8 mouse cellular contexts compared by ENCODE assay signal in the genomic region with DNA sequence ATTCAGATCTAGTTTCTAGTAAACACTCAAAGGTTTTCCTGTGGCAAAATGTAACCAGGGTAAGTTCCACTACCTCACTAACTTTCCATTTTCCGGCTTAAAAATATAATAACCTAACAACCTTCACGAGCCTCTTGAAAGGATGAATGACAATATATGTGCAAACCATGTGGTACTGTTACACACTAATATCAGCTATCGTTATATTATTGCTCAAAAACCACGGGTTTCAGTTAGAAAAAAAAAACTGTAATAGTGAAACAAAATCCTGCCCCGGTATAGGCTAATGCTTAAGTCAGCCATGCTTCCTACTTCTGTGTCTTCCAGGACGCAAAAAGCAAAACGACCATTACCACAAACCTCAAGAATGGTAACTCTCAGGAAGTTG. TPM values are rescaled to one million over a fixed set of nuclear protein-coding genes. Genes with fewer than 3 reads are reported as not detected.
DNase-seq lines count a peak whose midpoint lies in the region; ATAC-seq and TF ChIP-seq lines count a peak whose summit lies in the region.

No protein-coding gene starts in this region.

- DNase-seq in gastrocnemius, adult 2 months = no peak
- DNase-seq in gastrocnemius, postnatal 14 days = no peak
- no peak for DNase-seq in forebrain, embryonic 14.5 days (ENCODE audit: low spot score)
- no peak for DNase-seq in urinary bladder, postnatal 36 days (ENCODE audit: low spot score in 2 of 2)
- DNase-seq in embryo, embryonic 10 days (ENCODE audit: low spot score) = no peak
- DNase-seq in thymus, postnatal 25 days = no peak

- intact Hi-C loops in gastrocnemius, adult 2 months (cut with DNase I) = no loop called here
- intact Hi-C loops in gastrocnemius, postnatal 14 days (cut with DNase I; ENCODE audit: low total_unique reads) = no loop called here

- peak overlapping the region; percentile 95 for H3ac ChIP-seq in C2C12 (ENCODE audit: control insufficient read depth, insufficient read length, low read depth)

- H3K27ac ChIP-seq in gastrocnemius, adult 2 months = peak overlapping the region; percentile 96
- peak overlapping the region; percentile 80; the same call in 1 of the 2 replicates for H3K27ac ChIP-seq in forebrain, embryonic 14.5 days (ENCODE audit: low read depth, low read length)
- H3K27ac ChIP-seq in liver, embryonic 15.5 days (replicated peaks) = peak overlapping the region; percentile 88

- peak overlapping the region; percentile 89 for H3K9ac ChIP-seq in forebrain, embryonic 14.5 days (ENCODE audit: low read length)
- peak overlapping the region; percentile 80 for H3K9ac ChIP-seq in liver, embryonic 15.5 days

- peak overlapping the region; percentile 100 for H3K4me3 ChIP-seq in gastrocnemius, adult 2 months
- H3K4me3 ChIP-seq in C2C12 (ENCODE audit: insufficient read depth, poor library complexity, severe bottlenecking) = peak overlapping the region; percentile 93
- H3K4me3 ChIP-seq in forebrain, embryonic 14.5 days (ENCODE audit: low read depth, low read length) = peak overlapping the region; percentile 90
- peak overlapping the region; percentile 94 for H3K4me3 ChIP-seq in liver, embryonic 15.5 days (replicated peaks)

- no peaks in the 10 kb centered on the region for H3K36me3 ChIP-seq in C2C12 (ENCODE audit: control insufficient read depth, insufficient read depth)
- H3K36me3 ChIP-seq in forebrain, embryonic 14.5 days (ENCODE audit: control insufficient read depth, insufficient read depth, low read length) = no peaks in the 10 kb centered on the region
- H3K36me3 ChIP-seq in liver, embryonic 15.5 days (replicated peaks) = no peaks in the 10 kb centered on the region

- H3K4me2 ChIP-seq in forebrain, embryonic 14.5 days (ENCODE audit: low read length) = peak overlapping the region; percentile 68
- peak overlapping the region; percentile 93 for H3K4me2 ChIP-seq in liver, embryonic 15.5 days

- peaks cover 17% of the 10 kb centered on the region for H3K4me1 ChIP-seq in forebrain, embryonic 14.5 days (ENCODE audit: control insufficient read depth, insufficient read depth, low read length)
- H3K4me1 ChIP-seq in liver, embryonic 15.5 days (replicated peaks) = peaks cover 50% of the 10 kb centered on the region

- H3K79me2 ChIP-seq in C2C12 (ENCODE audit: control insufficient read depth, insufficient read depth) = peaks cover 87% of the 10 kb centered on the region

- 9% methylated on average over 7 of the region's 7 CpGs for WGBS in forebrain, embryonic 14.5 days
- WGBS in liver, embryonic 15.5 days (ENCODE audit: insufficient replicate concordance) = 9% methylated on average over 7 of the region's 7 CpGs

- ATAC-seq in forebrain, embryonic 14.5 days = no peak
- ATAC-seq in liver, embryonic 15.5 days (ENCODE audit: insufficient read depth) = no peak

- H3K79me3 ChIP-seq in C2C12 (ENCODE audit: low read depth) = peaks cover 49% of the 10 kb centered on the region

- H3K27me3 ChIP-seq in C2C12 (ENCODE audit: control insufficient read depth, insufficient read depth, insufficient read length) = no peaks in the 10 kb centered on the region
- H3K27me3 ChIP-seq in forebrain, embryonic 14.5 days (replicated peaks; ENCODE audit: control insufficient read depth, insufficient read depth, low read length) = no peaks in the 10 kb centered on the region
- H3K27me3 ChIP-seq in liver, embryonic 15.5 days = no peaks in the 10 kb centered on the region

- H3K9me3 ChIP-seq in forebrain, embryonic 14.5 days (replicated peaks; ENCODE audit: control insufficient read depth, low read length) = no peaks in the 10 kb centered on the region
- no peaks in the 10 kb centered on the region for H3K9me3 ChIP-seq in liver, embryonic 15.5 days (replicated peaks)

- no peak for TF ChIP-seq CTCF in gastrocnemius, adult 2 months (IDR thresholded peaks at IDR 0.05)
- TF ChIP-seq CTCF in C2C12 (IDR thresholded peaks at IDR 0.05; ENCODE audit: control insufficient read depth, insufficient read depth, insufficient read length) = no peak

TF ChIP-seq in C2C12, 6 proteins besides CTCF, POLR2A, EP300 and RAD21:
- no peak for TF ChIP-seq MAX (IDR thresholded peaks at IDR 0.05)
- no peak for TF ChIP-seq MYOD1 (IDR thresholded peaks at IDR 0.05; ENCODE audit: control insufficient read depth, insufficient read length, low read depth)
- no peak for TF ChIP-seq FOSL1 (IDR thresholded peaks at IDR 0.05; ENCODE audit: insufficient read depth, low read length, poor library complexity, severe bottlenecking)

RNA-seq across cellular contexts. Expression of a gene that starts 1.1 kb away (rescaled TPM):
- 1 to 10 TPM; 3.8 to 4.9 TPM for total RNA-seq in gastrocnemius, adult 2 months (2021)
- 1 to 10 TPM; 3.4 to 3.9 TPM for total RNA-seq in gastrocnemius, postnatal 14 days (2021)
- polyA plus RNA-seq in C2C12 (2012; fragmentation: generic; extraction: Trizol) = 3.2 TPM
- 16.2 and 16.5 TPM in 2 replicates for polyA plus RNA-seq in forebrain, embryonic 14.5 days (2014; fragmentation: Nextera tagmentation; extraction: Ambion mirVana)
- polyA plus RNA-seq in liver, embryonic 15.5 days (2015; fragmentation: Nextera tagmentation; extraction: Ambion mirVana) = 9.4 and 11.0 TPM in 2 replicates

RNA-seq across cellular contexts. Expression of a gene that starts 1.3 kb away (rescaled TPM):
- total RNA-seq in gastrocnemius, adult 2 months (2021) = 1 to 10 TPM; 1.6 to 2.8 TPM
- total RNA-seq in gastrocnemius, postnatal 14 days (2021) = 1 to 10 TPM; 2.7 to 3.8 TPM
- 3.8 TPM for polyA plus RNA-seq in C2C12 (2012; fragmentation: generic; extraction: Trizol)
- polyA plus RNA-seq in forebrain, embryonic 14.5 days (2014; fragmentation: Nextera tagmentation; extraction: Ambion mirVana) = 37.9 and 46.7 TPM in 2 replicates
- 10.2 and 10.3 TPM in 2 replicates for polyA plus RNA-seq in liver, embryonic 15.5 days (2015; fragmentation: Nextera tagmentation; extraction: Ambion mirVana)
